Mouse (Mus musculus) c-Kit-positive CD71-positive TER-119-positive erythroid progenitor cells, embryonic 14.5 days (primary cell): ENCODE measurements around the gene Gm21731.
"Not testable (repeated sequence)": the region's sequence is repeated elsewhere in the genome, so short reads cannot be mapped to it uniquely, and the experiment has no call there.

Source experiments
- DNase-seq: peaks from one replicate; pipeline ENCODE4 v3.0.0-alpha.2; 2013; ENCODE audit warnings: low spot score

Gene Gm21731

GRCm38 (mm10) chr13:120238811-120239210 lies at the start of gene Gm21731:
Gene Gm21731 (plus strand): TSS chr13:120239111.
- DNase-seq: not testable (repeated sequence)

DNA sequence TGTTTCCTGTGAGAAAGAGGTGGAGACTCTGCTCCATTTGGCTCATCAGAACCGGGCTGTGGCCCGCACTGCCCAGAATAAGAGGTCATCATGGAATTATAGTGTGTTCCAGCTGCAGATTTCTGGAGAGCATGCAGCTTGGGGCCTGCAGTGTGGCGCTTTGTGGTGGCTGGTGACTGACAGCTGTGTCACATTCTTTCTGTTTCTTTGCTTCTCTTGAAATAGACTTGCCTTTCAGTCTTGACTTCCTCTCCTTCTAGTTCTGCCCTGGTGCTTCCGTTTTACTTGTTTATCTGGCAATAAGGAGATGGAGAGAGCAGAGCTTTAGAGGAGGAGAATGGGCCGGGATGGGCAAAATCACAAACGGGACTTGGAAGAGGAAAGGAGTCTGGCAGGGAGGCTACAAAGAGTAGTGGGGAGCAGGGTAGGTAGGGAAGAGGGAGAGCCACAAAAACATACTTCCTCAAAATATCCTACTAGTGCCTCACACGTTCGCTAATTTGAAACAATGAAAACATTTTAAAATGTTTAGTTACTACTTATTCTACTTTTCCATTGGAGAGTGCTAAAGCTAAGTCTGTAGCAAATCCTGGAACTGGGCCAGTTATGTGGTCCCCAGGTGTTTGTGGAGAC lies 42.6 kb upstream of the Gm21731 start:
- not testable (repeated sequence) for DNase-seq

- not testable (repeated sequence) for DNase-seq
Measured at GRCm38 (mm10) chr13:120215847-120216246, 23.1 kb upstream of the Gm21731 start, which contains the start of gene Gm21762. Gene Gm21762 (minus strand): TSS chr13:120215947.

GRCm38 (mm10) chr13:120220922-120221321 lies 18.0 kb upstream of the Gm21731 start:
- not testable (repeated sequence) for DNase-seq

DNA sequence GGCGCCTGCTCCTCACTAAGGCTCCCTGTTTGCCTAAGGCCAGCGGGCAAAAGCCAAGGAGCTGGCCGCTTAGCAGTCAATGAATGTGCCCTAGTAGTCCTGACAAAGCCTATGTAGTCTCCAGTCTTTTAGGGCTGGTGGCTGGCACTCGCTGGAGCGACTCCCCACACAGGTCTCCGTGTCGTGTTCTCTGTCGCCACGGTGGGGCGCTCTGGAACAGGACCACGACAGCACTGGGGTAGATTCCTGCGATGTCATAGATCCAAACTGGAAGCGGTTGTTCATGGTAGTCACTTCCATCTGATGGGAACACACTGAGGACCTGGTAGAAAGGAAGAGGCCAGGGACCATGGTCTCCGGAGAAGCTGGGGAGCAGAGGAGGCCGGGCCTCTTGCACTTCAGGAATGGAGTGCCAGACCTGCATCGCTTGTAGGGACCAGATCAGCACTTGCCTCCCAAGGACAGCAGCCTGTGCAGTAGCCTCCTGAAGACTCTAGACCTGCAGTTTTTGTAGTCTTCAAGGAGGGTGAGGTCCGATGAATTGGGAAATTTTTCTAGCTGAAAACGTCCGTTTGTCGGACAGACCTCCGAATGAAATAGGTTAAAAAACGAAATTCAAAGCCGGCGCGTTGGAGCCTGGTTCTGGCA lies 15.8 kb upstream of the Gm21731 start:
- DNase-seq: not testable (repeated sequence)

DNA sequence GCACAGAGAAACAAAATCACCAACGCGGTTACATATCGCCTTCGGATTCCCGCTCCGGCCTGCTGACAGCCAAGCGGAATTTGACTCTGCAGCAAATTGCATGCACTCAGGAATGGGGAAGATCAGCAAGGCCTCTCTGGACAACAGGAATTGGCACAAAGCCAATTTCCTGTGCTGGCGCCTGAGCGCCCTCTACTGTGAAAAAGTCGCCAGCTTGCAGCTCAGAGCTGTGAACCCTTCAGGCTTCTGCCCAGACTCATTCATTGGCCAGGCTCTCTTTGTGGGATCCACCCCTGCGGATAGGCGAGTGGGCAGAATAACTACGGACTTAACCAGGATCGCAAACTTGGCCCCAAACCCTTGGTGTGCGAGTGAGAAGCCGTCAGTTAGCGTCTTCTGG lies 7.1 kb upstream of the Gm21731 start:
- not testable (repeated sequence) for DNase-seq

DNA sequence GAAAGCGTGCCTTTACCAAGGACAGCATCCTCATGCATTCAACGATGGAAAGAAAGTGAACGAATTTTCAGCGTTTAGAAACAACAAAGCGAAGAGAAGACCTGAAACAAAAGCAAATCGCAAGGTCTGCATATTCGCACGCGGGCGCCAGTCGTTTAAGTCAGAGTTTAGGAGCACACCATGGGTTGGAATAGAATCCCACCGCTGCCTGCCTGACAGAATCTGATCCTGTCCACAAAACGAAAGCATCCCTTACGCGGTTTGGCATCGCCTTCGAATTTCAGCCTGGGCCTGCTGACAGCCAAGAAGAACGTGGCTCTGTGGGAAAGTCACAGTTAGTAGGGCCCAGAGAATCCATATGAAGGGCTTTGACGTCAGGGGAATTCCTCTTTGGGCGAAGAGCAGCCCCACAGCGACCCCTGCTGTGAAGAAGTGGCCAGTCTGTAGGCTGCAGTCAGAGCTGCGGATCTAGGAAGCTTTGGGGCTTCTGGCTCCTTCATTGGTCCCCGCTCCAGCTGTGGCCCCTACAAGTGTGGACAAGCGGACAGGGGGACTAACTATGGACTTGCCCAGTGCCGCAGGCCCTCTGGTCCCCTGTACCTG lies 6.4 kb upstream of the Gm21731 start:
- DNase-seq: not testable (repeated sequence)

- not testable (repeated sequence) for DNase-seq
Measured at GRCm38 (mm10) chr13:120251208-120251924, 12.5 kb downstream of the Gm21731 start.

DNA sequence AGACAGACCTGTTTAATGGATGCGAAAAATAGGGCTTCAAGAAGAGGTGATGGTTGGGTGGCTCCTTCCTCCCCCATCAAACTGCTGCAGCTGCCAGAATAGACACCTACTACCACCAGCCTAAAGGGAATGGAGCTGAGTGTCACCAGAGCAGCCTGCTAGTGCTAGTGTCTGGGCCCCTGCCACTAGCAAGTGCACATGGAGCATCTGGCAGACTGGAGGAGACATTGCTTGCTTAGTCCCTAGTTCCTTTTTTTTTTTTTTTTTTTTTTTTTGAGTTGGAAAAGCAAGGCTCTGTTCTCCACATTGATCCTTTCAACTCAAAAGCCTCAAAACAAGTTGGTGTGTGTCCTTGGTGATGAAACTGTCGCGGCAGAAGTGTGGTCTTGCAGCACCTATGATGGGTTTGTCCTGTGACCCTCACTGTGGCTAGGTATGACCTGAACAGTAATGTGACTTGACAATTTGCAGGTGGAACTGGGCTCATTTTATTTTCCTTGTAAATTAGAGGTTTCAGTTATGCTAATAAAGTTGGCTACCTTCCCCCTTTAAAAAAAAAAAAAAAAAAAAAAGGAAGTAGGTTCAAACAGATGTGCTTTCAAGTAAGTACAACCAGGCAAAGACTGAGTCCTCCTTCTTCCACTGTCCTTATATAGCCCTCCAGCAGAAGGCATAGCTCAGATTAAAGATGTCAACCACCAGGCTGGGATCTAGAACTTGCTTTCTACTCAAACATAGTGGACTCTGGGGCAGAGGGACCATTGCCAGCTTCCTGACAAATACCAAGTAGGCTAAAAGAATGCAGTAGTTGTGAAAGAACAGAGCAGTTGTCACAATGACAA lies 20.1 kb downstream of the Gm21731 start:
- DNase-seq: not testable (repeated sequence)

GRCm38 (mm10) chr13:120259718-120260117 lies 20.8 kb downstream of the Gm21731 start:
- not testable (repeated sequence) for DNase-seq

DNA sequence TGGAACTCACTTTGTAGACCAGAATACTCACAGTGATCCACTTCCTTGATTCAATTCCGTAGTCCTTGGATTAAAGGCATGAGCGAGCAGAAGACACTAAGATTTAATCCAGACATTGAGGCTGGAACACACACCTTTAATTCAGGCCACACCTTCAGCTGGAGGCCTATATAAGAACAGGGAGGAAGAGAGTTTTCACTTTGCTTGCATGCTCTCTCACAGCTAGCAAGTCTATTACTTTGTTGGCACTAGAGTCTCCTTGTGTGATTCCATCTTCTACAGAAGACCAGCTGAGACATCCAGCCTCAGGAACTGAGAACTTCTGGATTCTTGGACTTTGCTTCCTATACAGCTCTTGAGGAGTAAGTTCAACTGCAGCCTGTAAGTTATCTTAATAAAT lies 24.0 kb downstream of the Gm21731 start, which contains the start of gene AF067061:
TSS of gene AF067061 (plus strand) at position 245 of the 400 bp plus-strand sequence.
- DNase-seq: not testable (repeated sequence)

- DNase-seq: not testable (repeated sequence)
Measured at GRCm38 (mm10) chr13:120277837-120278236, 38.9 kb downstream of the Gm21731 start.

DNA sequence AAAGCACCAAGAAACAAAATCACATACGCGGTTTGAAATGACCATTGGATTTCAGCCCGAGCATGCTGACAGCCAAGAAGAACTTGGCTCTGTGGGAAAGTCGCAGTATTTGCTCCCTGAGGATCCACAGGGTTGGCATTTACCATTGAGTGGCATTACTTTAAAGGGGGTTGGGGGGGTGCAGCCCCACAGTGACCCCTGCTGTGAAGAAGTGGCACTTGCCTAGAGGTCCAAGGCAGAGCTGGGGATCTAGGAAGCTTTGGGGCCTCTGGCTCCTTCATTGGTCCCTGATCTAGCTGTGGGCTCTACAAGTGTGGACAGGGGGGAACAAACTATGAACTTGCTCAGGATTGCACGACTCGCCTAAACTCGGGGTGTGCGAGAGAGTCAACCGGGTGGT lies 39.9 kb downstream of the Gm21731 start:
- DNase-seq: no peak
